Mouse (Mus musculus): ENCODE data around the gene Fahd1.
A peak's percentile ranks its signal among the peaks of the same experiment; 100 is the strongest.

Fahd1 gene

GRCm38 (mm10) chr17:24850065-24850772 is at the start of gene Fahd1:
Fahd1 (minus strand) TSS chr17:24850364.
- DNase-seq (ENCODE audit: low spot score in 2 of 2): peak; percentile 95 to 96

- DNase-seq (ENCODE audit: low spot score in 2 of 2): no peak
Observed at GRCm38 (mm10) chr17:24899153-24899552, 49.0 kb upstream of the Fahd1 start.

GRCm38 (mm10) chr17:24898041-24898854 is 48.1 kb upstream of the Fahd1 start:
- DNase-seq (ENCODE audit: low spot score in 2 of 2): no peak

- DNase-seq (ENCODE audit: low spot score in 2 of 2): no peak
Observed at GRCm38 (mm10) chr17:24897600-24897999, 47.4 kb upstream of the Fahd1 start.

- no peak for DNase-seq (ENCODE audit: low spot score in 2 of 2)
Observed at GRCm38 (mm10) chr17:24896993-24897269, 46.8 kb upstream of the Fahd1 start.

- DNase-seq (ENCODE audit: low spot score in 2 of 2): peak; percentile 59 to 73
Observed at GRCm38 (mm10) chr17:24896241-24896992, 46.3 kb upstream of the Fahd1 start, which contains the start of gene Nme3. Nme3 (plus strand) TSS chr17:24896500.

- DNase-seq (ENCODE audit: low spot score in 2 of 2): no peak
Observed at GRCm38 (mm10) chr17:24895571-24896240, 45.5 kb upstream of the Fahd1 start.

- DNase-seq (ENCODE audit: low spot score in 2 of 2): peak; percentile 74 to 81
Observed at GRCm38 (mm10) chr17:24894995-24895547, 44.9 kb upstream of the Fahd1 start, which contains the start of the genes Eme2 and Mrps34. Eme2 (minus strand) TSS chr17:24895087. Mrps34 (plus strand) TSS chr17:24895116.

- no peak for DNase-seq (ENCODE audit: low spot score in 2 of 2)
Observed at GRCm38 (mm10) chr17:24894061-24894994, 44.2 kb upstream of the Fahd1 start.

GRCm38 (mm10) chr17:24893276-24893675 is 43.1 kb upstream of the Fahd1 start:
- no peak for DNase-seq (ENCODE audit: low spot score in 2 of 2)

GRCm38 (mm10) chr17:24892785-24893184 is 42.6 kb upstream of the Fahd1 start:
- DNase-seq (ENCODE audit: low spot score in 2 of 2): no peak

- DNase-seq (ENCODE audit: low spot score in 2 of 2): no peak
Observed at GRCm38 (mm10) chr17:24891321-24891720, 41.2 kb upstream of the Fahd1 start.

GRCm38 (mm10) chr17:24890151-24891092 is 40.3 kb upstream of the Fahd1 start:
- DNase-seq (ENCODE audit: low spot score in 2 of 2): no peak

GRCm38 (mm10) chr17:24888862-24889261 is 38.7 kb upstream of the Fahd1 start:
- no peak for DNase-seq (ENCODE audit: low spot score in 2 of 2)

GRCm38 (mm10) chr17:24887291-24888080 is 37.3 kb upstream of the Fahd1 start:
- DNase-seq (ENCODE audit: low spot score in 2 of 2): no peak

- no peak for DNase-seq (ENCODE audit: low spot score in 2 of 2)
Observed at GRCm38 (mm10) chr17:24886932-24887271, 36.7 kb upstream of the Fahd1 start.

- peak; percentile 83 to 98 for DNase-seq (ENCODE audit: low spot score in 2 of 2)
Observed at GRCm38 (mm10) chr17:24886134-24886931, 36.2 kb upstream of the Fahd1 start, which contains the start of the genes Nubp2 and Spsb3. Nubp2 (minus strand) TSS chr17:24886349. Spsb3 (plus strand) TSS chr17:24886643.
